Mouse (Mus musculus) thymus, postnatal 0 days (tissue): ENCODE measurements around the gene Cpt1c. TPM values are rescaled to one million over a fixed set of nuclear protein-coding genes. Genes with fewer than 3 reads are reported as not detected.

Experiments
- DNase-seq: peaks from one replicate; pipeline ENCODE4 v3.0.0-alpha.2; 2015; ENCODE audit warnings: low spot score
- polyA plus RNA-seq: library from polyadenylated mRNA; unstranded; fragments of >200 nt; fragmentation: Nextera tagmentation; extraction: Ambion mirVana; gene quantifications from 2 replicates; pipeline ENCODE4 v1.2.1, GENCODE M21; 2015

The Cpt1c gene
- polyA plus RNA-seq, 1 experiment from 2014 or later = 1.2 TPM

DNA sequence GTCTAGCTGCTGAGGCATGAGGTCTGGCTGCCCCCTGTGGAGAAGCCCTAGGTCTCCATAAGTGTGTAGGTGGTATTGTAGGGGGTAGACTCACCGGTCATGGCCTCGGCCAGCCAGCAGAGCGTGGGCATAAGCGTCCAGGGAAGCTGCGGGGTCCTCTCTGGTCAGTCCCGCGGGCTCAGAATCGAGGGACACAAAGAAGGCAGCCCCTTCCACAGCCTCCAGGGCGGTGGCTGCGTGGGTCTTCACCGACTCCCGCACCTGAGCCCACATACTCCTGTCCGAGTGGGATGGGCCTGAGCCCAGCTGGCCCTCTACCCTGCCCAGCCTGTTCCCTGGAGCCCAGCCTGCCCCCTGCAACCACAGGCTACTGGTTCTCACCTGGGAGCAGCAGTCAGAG, 9.7 kb downstream of the Cpt1c start:
- DNase-seq = no peak

DNA sequence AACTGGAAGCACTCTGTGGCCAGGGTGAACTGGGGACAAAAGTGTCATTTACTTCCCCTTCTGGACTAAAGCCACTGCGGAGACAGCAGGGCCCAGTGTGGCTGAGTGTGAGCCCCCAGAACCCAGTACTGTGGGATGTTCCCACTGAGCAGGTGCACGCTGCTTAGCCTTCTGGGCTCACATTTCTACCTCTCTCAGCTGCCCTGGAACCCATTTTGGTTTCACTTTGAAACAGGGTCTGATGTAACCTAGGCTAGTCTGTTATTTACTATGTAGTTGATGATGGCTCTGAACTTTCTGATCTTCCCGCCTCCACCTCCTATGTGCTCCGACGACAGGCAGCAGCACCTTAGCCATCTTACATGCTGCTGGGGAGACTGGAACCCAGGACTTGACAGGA, 11.8 kb downstream of the Cpt1c start:
- DNase-seq = no peak

DNA sequence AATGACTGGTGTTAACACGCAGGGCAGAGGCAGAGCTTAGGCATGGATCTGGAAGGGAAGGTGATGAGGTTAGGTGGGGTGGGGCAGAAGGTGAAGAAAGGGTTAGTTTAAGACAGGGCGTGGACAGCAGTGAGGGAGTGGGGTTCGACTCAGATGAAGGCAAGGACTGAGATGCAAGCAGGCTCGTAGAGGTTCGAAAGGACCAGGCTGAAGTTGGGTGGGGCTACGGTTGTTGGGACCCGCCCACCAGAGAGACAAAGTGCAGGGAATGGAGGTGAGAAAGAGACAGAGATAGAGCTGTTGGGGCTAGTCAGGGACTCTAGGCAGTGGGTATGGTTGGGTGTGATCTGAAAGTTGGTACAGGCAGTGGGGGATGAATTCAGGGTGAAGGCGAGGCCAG, 12.3 kb downstream of the Cpt1c start:
- DNase-seq = no peak

DNA sequence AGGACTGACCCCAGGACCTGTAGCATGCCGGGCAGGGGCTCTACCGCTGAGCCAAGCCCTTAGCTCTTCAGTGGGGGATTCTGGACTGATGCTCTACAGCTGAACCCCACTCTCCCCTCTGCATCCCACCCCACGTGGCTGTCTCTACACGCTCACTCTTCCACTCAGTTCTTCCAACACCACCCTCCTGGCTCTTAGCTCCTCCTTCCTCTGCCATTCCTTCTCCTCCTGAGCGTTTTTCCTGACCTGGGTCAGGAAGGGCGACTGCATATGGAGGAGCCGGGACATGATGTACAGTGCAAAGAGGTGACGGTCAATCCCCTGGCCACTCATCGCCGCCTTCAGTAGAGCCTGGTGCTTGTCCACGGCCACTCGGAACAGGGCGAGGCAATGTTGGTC, 14.1 kb downstream of the Cpt1c start:
- no peak for DNase-seq

DNA sequence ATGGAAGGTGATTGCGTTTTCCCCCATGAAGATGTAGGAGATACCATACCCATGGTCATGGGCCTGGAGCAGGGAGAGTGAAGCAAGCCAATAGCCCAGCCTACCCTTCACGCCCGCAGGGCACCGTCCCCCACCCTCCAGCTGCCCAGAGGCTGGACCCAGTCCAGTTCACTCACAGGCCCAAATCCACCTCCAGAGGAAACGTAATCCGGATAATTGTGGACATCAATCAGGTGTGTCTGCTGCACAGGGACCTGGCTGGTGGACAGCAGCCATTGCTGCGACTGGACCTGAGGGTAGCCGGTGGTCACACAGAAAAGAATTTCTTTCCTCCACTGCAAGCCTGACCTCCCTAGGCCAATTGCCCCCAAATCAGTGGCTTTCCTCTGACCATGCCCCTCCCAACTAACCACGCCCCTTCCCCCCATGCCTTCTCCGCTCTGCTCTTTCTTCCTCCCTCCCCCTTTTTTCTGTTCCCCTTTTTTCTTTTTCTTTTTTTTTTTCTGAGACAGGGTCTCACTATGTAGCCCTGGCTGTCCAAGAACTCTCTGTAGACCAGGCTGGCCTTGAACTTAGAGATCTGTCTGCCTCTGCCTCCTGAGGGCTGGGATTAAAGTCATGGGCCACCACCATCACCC, 14.7 kb downstream of the Cpt1c start:
- no peak for DNase-seq

DNA sequence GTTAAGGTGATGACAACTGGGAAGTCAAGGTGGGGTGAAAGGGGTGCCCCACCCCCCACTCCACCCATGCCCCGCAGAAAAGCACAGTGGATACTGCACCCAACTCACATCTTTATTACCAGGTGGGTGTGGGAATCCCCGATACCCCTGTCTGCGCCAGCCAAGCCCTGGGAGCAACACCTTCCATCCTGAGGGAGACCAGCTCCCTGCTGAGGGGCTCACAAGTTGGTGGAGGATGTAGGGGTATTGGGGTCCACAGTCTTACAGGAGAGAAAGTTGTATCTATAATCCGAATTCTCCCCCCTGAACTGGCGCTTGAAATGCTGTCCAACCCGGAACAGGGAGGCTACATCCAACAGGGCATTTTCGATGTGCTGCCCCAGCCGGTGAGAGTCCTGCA, 15.4 kb downstream of the Cpt1c start:
- DNase-seq = no peak

DNA sequence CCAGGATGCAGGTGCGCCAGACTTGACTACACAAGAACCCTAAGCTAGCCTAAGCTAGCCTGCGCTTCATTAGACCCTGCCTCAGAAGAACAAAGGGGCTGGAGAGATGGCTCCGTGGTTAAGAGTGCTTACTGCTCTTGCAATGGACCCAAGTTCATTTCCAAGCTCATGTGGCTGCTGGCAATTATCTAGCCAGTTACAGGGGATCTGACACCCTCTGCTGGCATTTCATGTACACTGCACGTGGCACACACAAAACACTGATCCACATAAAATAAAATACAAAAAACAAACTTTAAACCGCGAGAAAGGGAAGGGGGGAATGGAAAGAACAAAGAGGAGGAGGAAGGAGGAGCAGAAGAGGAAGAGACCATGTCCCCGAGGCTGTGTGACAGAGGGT, 16.4 kb downstream of the Cpt1c start:
- DNase-seq = peak; percentile 45

DNA sequence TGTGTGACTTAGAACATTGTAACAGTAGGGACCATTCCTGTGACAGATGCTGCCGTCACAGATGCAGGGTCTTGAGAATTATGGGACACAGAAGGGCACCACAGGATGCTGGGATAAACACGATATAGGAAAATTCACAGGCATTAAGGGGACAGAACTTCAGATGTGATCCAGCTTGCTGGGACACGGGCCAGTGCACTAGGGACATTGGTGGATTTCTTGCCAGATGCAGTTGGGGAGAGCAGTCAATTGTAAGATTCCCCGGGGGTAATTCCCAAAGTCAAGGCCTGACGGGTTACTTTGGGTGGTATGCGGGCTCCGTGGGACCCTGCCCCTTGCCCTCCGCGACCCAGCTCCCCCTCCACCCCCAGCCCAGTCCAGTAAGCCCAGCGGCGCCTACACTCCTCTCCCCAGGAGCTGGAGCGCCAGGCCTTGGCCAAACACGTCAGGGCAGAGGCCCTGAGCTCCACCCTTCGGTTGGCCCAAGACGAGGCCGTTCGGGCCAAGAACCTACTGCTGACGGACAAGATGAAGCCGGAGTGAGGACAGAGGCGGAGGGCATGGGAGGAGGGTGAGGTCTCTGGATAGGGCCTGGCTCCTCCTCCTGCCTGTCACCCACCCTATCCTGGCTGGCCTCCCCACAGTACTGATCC, 17.3 kb downstream of the Cpt1c start:
- DNase-seq = no peak

DNA sequence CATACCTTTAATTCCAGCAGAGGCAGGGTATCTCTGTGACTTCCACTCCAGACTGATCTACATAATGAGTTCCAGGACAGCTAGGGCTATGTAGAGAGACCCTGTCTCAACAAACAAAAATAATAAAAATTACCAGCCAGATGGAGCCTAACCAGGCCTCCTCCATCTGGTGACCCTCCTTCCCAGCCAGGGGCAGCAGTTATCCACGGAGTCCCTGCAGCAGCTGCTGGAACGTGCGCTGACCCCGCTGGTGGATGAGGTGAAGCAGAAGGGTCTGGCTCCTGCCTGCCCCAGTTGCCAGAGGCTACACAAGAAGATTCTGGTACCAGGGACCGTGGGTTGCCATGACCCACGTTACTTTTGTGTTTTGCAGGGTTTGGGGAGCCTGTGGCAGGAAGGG, 18.4 kb downstream of the Cpt1c start:
- DNase-seq = no peak

DNA sequence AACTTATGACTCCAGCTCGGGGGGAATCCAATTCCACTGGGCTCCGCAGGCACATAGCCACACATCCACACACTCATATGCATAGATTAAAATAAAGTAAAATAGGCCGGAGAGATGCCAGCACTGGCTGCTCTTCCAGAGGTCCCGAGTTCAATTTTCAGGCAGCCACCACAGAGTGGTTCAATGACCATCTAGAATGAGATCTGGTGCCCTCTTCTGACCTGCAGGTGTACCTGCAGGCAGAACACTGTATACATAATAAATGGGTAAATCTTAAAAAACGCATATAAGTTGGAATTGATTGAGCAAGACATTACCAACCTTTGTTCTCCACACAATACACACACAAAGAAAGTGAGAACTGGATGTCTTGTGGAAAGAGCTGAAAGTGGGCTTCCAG, 19.0 kb downstream of the Cpt1c start:
- peak; percentile 32 for DNase-seq

DNA sequence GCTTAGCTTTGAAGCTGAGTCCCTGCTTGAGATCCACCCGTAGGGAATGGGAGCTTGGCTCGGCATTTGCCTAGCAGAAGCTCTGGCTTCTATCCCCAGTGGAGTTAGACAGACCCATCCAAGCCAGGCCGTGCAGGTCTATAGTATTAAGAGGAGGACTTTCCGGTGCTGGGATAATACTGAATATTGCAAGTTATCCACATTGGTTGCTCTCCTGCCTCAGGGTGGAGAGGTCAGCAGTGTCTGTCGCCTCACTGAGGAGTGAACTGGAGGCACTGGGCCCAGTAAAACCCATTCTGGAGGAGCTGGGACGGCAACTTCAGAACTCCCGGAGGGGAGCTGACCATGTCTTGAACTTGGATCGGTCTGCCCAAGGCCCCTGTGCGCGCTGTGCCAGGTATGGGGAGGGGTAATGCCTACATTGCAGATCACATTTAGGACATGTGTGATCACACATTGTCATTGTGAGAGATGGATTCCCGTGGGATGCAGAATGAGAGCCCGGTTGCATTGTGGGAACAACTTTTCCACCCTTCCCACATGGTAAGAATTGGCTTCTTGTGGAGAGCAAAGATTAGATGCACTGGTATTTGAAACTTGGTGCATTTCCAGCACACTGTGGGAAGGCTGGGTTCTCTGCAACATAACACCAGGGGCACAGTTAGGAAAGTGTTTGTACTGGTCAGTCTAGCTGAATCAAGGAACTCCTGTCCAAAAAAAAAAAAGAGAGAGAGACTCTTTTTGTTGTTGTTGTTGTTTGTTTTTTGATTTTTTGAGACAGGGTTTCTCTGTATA, 20.4 kb downstream of the Cpt1c start:
- no peak for DNase-seq

DNA sequence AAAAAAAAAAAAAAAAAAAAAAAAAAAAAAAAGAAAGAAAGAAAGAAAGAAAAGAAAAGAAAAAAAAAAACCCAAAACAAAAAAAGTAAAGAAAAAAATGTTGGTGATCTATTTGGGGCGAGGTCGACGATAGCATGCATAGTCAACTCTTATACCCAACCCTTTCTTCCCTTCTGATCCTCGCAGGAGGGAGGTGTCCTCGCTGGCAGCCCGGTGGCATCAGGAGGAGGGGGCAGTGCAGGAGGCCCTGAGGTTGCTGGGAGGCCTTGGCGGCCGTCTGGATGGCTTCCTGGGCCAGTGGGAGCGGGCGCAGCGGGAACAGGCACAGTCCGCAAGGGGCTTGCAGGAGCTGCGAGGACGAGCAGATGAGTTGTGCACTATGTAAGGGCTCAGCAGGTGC, 21.1 kb downstream of the Cpt1c start:
- no peak for DNase-seq

DNA sequence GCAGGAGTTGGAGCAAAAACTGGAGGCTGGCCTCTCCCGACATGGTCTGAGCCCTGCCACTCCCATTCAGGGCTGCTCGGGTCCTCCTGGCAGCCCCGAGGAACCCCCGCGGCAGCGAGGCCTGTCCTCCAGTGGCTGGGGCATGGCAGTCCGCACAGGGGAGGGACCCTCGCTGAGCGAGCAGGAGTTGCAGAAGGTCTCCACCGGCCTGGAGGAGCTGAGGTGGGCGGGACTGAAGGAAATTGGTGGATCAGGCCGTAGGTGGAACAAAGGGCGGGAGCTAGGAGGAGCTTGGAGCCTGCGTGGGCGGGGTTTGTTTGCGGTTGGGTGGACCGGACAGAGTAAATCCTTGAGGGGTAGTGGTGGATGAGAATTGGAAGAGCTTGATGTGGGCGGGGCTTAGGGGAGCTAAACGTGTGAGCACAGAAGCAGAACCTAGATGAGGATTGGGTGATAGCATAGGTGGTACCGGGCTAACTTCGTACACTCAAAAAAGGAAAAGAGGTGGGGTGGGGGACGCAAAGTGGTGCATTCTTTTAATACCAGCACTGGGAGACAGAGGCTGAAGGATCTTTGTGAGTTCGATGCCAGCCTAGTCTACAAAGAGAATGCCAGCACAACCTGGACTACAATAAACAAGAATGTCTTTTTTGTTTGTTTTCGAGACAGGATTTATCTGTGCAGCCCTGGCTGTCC, 21.9 kb downstream of the Cpt1c start:
- peak; percentile 17 for DNase-seq

DNA sequence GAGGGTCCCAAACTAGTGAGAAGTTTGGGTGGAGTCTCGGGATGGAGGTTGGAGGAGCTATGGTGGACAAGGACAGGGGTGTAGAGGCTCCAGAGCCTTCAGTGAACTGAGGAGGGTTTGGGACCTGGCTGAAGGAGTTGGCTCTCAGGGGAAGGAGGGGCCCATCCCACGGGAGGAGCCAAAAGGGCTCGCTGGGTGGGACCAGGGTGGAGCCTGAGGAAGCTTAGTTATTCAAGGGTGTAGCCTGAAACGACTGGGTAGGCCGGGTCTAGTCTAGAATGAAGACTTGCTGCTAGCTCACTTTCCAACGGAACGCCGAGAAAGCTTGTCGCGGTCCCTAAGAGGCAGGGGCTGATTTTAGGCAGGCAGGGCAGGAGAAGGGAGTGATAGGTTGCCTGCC, 22.7 kb downstream of the Cpt1c start:
- DNase-seq = no peak

DNA sequence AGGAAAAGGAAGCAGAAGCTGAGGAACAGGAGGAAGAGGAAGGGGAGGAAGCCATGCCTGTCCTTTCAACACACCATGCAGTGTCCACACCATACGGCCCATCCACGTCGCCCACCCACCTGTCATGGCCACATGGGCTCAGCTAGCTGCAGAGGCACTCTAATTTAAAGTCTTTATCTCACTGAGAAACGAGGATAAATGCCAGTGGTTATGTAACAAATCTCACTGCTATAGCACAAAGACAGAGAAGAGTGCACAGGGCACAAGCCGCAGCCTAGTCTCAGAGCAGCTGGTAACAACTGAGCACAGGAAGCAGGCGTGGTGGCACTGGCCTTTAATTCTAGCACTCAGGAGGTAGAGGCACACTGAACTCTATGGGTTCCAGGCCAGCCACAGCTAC, 24.7 kb downstream of the Cpt1c start:
- DNase-seq = no peak

DNA sequence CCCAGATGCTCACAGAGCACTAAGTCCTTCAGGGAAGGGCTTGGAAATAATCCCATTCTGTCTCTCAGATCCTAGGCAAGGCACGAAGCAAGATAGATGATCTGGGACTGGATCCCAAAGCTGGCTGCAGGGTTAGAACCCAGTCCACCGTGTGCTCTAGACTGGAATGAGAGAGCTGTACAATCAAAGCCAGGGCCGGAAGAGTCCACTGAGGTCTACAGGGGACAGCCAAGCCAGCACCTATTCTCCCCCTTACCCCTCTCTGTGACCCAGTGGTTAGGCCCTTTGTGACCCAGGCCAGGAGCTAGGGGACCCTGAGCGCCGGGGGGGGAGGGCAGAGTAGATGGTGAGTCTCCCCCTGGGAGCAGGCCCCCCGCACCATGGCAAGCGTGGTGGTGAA, 31.7 kb downstream of the Cpt1c start, which contains the start of gene Tsks:
Gene Tsks, plus strand, starts transcription at position 301 of the 400 bp plus-strand sequence.
- no peak for DNase-seq

DNA sequence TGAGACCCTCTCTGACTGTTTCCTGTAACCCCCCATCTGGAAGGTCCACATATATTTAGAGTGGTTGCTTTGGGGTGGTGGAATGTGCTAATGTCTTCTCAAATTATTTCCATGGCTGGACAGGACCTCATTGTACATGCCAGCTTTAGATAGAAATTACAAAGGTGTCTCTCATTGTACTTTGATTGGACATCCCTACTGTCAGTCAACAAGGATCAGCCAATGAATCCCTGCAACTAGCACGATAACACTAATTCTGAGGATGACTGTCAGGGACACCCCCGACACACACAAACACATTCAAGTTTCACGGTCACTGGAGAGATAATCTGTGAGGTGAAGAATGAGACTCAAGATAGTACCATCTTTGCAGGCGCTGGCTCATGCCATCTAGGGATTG, 36.0 kb downstream of the Cpt1c start:
- no peak for DNase-seq

DNA sequence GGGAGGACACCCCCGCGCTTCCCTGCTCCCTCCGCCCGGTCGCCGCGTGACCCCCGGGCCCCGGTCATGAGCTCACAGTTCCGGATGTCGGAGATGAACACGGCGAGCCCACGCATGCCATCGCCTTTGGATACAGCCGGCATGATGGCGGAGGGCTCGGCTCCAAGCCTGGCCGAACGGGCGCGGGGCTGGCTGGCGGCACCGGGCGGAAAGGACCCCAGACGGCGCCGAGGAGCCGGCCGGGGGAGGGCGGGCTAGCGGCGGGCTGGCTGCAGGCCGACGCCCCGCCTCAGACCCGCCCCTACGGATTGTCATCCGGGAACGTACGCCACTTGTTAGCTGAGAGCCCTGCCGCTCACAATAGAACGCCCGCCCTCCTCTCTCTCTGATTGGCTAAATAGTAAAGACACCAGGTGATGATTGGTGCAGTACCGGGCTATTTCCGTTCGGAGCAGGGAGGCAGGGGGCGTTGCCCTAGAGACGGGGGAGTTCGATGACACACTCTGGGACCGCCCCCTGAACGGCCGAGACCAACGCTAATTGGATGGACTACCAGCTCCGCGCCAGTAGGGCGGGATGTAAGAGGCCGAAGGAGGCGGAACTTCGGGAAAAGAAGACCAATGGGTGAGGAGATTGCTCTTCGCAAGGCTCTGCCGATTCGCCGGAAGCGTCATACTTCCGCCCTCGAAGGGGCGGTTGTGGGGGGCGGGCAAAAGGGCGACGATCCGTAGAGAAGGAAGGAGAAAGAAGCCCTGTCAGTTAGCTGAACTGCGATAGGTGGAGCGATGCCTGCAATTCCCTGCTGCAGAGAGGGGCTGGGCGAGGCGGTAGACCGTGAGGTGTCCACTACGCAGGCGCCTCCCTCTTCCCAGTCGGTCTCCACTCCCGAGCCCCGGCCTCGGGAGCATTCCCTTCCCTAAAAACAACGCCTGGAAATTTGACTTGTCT, 45.2 kb downstream of the Cpt1c start, which contains the start of gene Ap2a1:
Gene Ap2a1, minus strand, starts transcription at position 293 of the 948 bp plus-strand sequence.
- DNase-seq = peak; percentile 100

DNA sequence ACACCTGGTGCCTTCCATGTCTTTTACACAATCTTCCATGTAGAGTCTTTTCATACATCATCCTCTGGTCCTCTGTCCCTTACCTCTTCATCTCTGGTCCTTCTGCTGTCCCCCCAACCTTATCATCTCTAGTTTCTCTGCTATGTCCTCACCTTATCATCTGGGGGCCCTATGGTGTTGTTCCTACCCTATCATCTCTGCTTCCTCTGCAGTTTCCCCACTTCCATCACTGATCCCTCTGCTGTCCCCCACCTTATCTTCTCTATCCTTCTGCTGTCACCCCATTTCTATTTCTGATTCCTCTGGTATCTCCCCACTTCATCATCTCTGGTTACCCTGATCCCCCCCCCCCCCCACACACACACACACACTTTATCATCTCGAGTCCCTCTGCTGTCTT, 46.1 kb downstream of the Cpt1c start:
- no peak for DNase-seq

DNA sequence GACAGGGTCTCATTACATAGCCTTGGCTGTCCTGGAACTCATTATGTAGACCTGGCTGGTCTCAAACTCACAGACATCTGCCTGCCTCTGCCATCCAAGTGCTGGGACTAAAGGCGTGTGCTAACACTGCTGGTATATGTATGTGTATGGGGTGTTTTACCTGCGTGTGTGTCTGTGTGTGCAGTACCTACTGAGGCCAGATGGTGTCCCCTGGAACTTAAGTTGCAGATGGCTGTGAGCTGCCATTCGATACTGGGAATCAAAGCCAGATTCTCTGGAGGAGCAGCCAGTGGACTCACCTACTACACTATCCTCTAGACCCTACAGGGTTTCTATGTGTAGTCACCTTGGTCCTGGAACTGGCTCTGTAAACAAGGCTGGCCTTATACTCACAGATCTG, 49.2 kb downstream of the Cpt1c start:
- peak; percentile 53 for DNase-seq

DNA sequence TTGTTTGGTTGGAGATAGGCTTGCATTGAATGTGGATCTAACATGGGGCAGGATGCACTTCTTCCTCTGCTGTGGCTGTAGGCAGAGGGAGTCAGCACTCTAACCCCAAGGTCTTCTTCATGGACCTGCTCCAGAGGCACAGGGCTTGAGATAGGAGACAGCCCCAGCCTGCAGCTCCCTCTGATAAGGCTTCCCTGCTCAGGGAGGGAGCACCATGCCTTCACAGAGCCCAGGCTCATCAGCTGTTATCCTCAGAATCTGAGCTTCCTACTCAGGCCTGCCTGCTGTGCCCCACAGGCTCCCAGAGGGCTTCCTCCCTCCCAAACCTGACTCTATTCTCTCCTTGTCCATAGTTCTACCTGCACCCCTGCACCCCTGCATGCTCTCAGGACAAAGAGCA, 52.1 kb downstream of the Cpt1c start:
- DNase-seq = no peak
